Mouse (Mus musculus) layer of hippocampus, adult 9-10 months (tissue): ENCODE data around the gene Gm3278.
"Not testable (repeated sequence)": the region's sequence is repeated elsewhere in the genome, so short reads cannot be mapped to it uniquely, and the experiment has no call there.

ENCODE experiments used
- DNase-seq: peaks from one replicate; pipeline ENCODE4 v3.0.0; 2022; ENCODE audit warnings: low spot score

The Gm3278 gene

DNA sequence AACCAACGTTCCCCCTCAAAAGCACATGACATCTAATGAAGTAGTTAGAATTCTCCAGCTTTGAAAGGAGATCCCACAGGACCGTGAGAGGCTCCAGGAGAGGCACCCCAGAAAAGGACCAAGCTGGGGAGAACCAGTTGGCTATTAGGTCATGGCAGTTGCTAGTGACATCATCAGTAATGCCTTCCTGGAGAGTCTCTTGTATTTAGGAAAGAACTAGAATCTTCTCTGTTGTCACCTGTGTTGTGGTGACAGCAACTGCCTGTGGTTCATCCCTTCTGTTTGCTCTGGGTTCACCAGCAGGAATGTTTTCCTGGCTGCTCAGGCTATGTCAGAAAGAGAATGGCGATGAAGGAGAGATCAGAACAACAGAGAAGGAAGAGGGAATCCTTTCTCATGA lies at the start of gene Gm3278:
TSS of gene Gm3278 (plus strand) at position 301 of the 400 bp plus-strand sequence.
- not testable (repeated sequence) for DNase-seq

DNA sequence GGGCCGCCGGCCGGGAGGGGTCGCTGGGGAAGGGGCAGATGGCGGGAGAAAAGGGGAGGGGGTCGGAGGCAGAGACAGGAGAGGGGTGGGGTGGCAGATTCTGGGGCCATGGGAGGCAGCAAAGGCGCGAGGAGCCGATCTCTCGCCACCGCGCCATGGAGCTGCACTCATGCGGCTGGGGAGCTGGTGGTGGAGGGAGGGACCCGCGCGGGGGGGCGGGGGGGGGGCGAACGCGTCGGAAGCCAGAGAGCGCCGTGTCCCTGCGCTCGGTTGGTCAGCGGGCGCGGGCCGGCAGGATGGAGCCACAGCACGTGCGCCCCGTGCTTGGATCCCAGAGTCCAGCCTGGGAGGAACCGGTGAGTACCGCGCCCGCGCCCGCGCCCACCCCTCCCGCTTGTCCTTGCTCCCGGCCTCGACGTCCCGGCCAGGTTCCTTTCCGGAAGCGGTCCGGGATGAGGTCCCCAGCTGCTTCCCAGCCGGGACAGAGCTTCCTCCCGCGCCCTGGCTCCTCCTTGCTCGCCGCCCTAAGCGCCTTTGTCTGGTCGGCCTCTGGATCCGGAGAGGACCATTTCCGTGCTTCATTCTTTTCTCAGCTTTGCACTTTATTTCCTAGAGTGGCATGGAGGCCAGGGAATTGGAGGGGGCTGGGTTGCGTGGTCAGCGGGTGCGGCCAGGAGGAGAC lies 36.8 kb upstream of the Gm3278 start, which contains the start of gene Gm3264:
TSS of gene Gm3264 (plus strand) at position 278 of the 682 bp plus-strand sequence.
- DNase-seq: not testable (repeated sequence)
